Mouse (Mus musculus) neural tube, embryonic 12.5 days (tissue): ENCODE measurements around the gene Arhgap23. TPM values are rescaled to one million over a fixed set of nuclear protein-coding genes. Genes with fewer than 3 reads are reported as not detected.
A peak's percentile ranks its signal among the peaks of the same experiment; 100 is the strongest.

Experiments used
- ATAC-seq: fragments of 200-750 bp; cut with Nextera tagmentation; 2 replicates; pipeline ENCODE4 v1.8.0; 2017; ENCODE audit warnings: low read depth, mild to moderate bottlenecking, moderate TSS enrichment, moderate library complexity; ENCODE audit not compliant: low FRiP score
- H3K27ac ChIP-seq: fragments of 300-500 bp; sonication (generic); 2 replicates; pipeline ENCODE4 v1.5.1; 2016
- H3K27me3 ChIP-seq: fragments of 300-500 bp; sonication (generic); replicated peaks from 2 replicates; pipeline ENCODE4 v1.6.1; 2016; ENCODE audit warnings: mild to moderate bottlenecking
- H3K36me3 ChIP-seq: fragments of 300-500 bp; sonication (generic); 2 replicates; pipeline ENCODE4 v1.6.1; 2016; ENCODE audit warnings: mild to moderate bottlenecking
- H3K4me1 ChIP-seq: fragments of 300-500 bp; sonication (generic); 2 replicates; pipeline ENCODE4 v1.6.1; 2016
- H3K4me2 ChIP-seq: fragments of 300-500 bp; sonication (generic); replicated peaks from 2 replicates; pipeline ENCODE4 v1.6.1; 2016; ENCODE audit warnings: mild to moderate bottlenecking
- H3K4me3 ChIP-seq: fragments of 300-500 bp; sonication (generic); 2 replicates; pipeline ENCODE4 v1.5.1; 2016
- H3K9ac ChIP-seq: fragments of 300-500 bp; sonication (generic); 2 replicates; pipeline ENCODE4 v1.6.1; 2016; ENCODE audit warnings: mild to moderate bottlenecking
- H3K9me3 ChIP-seq: fragments of 300-500 bp; sonication (generic); 2 replicates; pipeline ENCODE4 v1.6.1; 2016; ENCODE audit warnings: mild to moderate bottlenecking
- WGBS: fragments of 180-500 bp; shearing (Covaris S2); methylation state at CpG from one replicate; pipeline ENCODE4 v1.1.7; 2016; 5-methylcytosine and 5-hydroxymethylcytosine counted together
- polyA plus RNA-seq: library from polyadenylated mRNA; unstranded; fragments of >200 nt; fragmentation: Nextera tagmentation; extraction: Ambion mirVana; gene quantifications from 2 replicates; pipeline ENCODE4 v1.2.1, GENCODE M21; 2016

Gene Arhgap23
- polyA plus RNA-seq, 1 experiment from 2014 or later: 9.3 TPM

DNA sequence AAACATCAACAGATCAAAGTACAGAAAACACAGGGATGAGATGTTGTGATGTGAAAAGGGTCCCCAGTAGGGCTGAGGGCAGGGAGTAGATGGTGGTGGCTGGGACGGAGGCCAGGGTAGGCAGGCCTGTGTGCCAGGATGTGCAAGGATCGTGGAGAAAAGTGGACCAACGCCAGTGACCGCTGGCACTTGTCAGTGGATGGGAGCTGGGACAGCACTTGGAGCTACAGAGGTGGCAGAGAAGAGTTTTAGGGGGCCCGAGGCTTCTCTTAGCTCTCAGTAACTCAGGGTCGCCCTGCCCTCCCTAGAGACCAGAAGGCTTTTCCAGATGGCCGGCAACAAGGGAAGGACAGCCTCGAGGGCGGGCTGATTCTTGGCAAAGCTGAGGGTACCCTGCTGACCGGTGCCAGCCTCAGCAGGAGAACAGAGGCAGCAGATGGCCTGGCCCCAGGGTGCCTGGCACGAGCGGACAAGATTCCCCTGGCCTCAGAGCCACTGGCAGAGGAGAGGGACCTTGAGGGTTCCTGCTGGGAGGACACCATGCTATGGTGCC is 127.9 kb downstream of the Arhgap23 start:
- H3K27me3 ChIP-seq: peaks cover 66% of the 10 kb centered on the region
- H3K4me1 ChIP-seq: peaks cover 27% of the 10 kb centered on the region

DNA sequence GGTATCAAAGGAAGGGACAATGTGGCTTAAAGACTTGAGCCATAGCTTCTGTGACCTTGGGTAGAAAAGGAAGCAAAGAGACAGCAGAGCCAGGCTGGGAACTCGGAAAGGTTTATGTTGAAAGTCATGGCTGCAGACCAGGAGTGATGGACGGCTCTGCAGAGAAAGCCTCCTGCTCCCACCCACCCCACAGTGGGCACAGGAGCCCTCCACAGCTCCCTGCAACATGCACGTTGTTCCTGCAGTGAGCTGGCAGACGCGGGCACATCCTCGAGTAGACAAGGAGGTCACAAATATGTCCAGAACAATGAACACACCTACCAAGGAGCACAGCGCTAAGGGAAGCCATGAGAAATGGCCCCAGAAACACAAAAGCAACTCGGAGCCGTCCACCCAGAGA is 128.6 kb downstream of the Arhgap23 start:
- no peak for ATAC-seq
- no peaks in the 10 kb centered on the region; the same call in 1 of the 2 replicates for H3K36me3 ChIP-seq
- H3K9ac ChIP-seq: no peak overlapping the region
- no peak overlapping the region for H3K4me2 ChIP-seq
- no peak overlapping the region for H3K4me3 ChIP-seq
- peaks cover 66% of the 10 kb centered on the region for H3K27me3 ChIP-seq
- H3K9me3 ChIP-seq: no peaks in the 10 kb centered on the region
- H3K27ac ChIP-seq: no peak overlapping the region
- H3K4me1 ChIP-seq: peaks cover 27% of the 10 kb centered on the region
- 87% methylated on average over 9 of the region's 9 CpGs for WGBS

More for the DNA sequence above, 127.9 kb downstream of the Arhgap23 start:
- Histone ChIP-seq H3K4me2 (no peak overlapping the region), H3K36me3 (no peaks in the 10 kb centered on the region; the same call in 1 of the 2 replicates), H3K9me3 (no peaks in the 10 kb centered on the region), H3K4me3 (no peak overlapping the region), H3K27ac (no peak overlapping the region), H3K9ac (no peak overlapping the region)
- 61% methylated on average over 12 of the region's 12 CpGs for WGBS
- ATAC-seq: no peak

DNA sequence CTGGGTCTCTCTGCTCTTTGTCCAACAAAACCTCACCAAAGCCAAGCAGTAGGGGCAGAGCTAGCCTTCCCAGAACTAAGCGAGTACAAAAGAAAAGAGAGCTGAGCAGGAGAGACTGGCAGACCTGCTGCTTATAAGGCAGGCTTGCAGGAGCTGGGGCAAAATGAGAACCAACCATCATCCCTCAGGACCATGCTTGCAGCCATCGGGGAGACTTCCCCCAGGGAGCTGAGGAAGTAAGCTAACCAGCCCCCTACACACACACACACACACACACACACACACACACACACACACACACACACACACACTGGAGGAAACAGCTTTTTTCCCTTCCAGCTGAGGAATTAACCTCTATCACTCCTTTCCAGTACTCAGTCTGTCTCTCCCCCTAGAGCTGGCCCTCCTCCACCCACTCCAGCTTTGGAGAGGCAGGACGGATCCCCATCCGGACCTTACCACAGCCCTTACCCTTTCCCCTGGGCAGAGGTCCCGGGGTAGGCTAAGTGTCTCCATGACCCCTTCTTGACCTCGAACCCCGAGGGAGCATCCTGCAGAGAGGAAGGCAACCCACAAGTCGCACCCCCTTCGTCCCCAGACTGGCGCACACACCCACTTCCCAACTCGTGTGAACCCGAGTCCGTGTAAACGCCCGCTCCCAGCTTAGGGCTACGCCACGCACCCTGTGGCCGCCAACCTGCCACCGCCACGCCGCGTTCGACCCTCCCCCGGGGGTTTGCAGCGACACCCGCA is 130.7 kb downstream of the Arhgap23 start:
- WGBS: 4% methylated on average over 26 of the region's 26 CpGs
- H3K27me3 ChIP-seq: peaks cover 79% of the 10 kb centered on the region
- no peak overlapping the region for H3K27ac ChIP-seq
- H3K9me3 ChIP-seq: no peaks in the 10 kb centered on the region
- H3K4me3 ChIP-seq: peak overlapping the region; percentile 52
- peak overlapping the region; percentile 68 for H3K9ac ChIP-seq
- peaks cover 27% of the 10 kb centered on the region for H3K4me1 ChIP-seq
- H3K36me3 ChIP-seq: no peaks in the 10 kb centered on the region; the same call in 1 of the 2 replicates
- ATAC-seq: 0 out of 2 replicates have a peak, but pooled peaks have one; percentile 51
- peak overlapping the region; percentile 97 for H3K4me2 ChIP-seq

- peak overlapping the region; percentile 68 for H3K9ac ChIP-seq
- H3K4me3 ChIP-seq: peak overlapping the region; percentile 52
- H3K9me3 ChIP-seq: no peaks in the 10 kb centered on the region
- H3K27me3 ChIP-seq: peaks cover 84% of the 10 kb centered on the region
- no peak overlapping the region for H3K27ac ChIP-seq
- peak overlapping the region; percentile 97 for H3K4me2 ChIP-seq
- 1% methylated on average over 66 of the region's 73 CpGs for WGBS
- ATAC-seq: peak; percentile 65; the same call in 1 of the 2 replicates
- no peaks in the 10 kb centered on the region; the same call in 1 of the 2 replicates for H3K36me3 ChIP-seq
- H3K4me1 ChIP-seq: peaks cover 31% of the 10 kb centered on the region
Observed at GRCm38 (mm10) chr11:97546804-97547411, 131.6 kb downstream of the Arhgap23 start.

- H3K4me1 ChIP-seq: peaks cover 38% of the 10 kb centered on the region
- H3K4me2 ChIP-seq: no peak overlapping the region
- no peak overlapping the region for H3K4me3 ChIP-seq
- ATAC-seq: no peak
- H3K27me3 ChIP-seq: peaks cover 92% of the 10 kb centered on the region
- no peaks in the 10 kb centered on the region; the same call in 1 of the 2 replicates for H3K36me3 ChIP-seq
- H3K9me3 ChIP-seq: no peaks in the 10 kb centered on the region
- no peak overlapping the region for H3K9ac ChIP-seq
- WGBS: 71% methylated on average over 12 of the region's 12 CpGs
- no peak overlapping the region for H3K27ac ChIP-seq
Observed at GRCm38 (mm10) chr11:97547957-97548706, 132.8 kb downstream of the Arhgap23 start.

- H3K4me3 ChIP-seq: no peak overlapping the region
- H3K36me3 ChIP-seq: no peaks in the 10 kb centered on the region; the same call in 1 of the 2 replicates
- no peaks in the 10 kb centered on the region for H3K9me3 ChIP-seq
- no peak overlapping the region for H3K9ac ChIP-seq
- no peak overlapping the region for H3K4me2 ChIP-seq
- peaks cover 37% of the 10 kb centered on the region for H3K4me1 ChIP-seq
- WGBS: 57% methylated on average over 8 of the region's 8 CpGs
- no peak for ATAC-seq
- peaks cover 92% of the 10 kb centered on the region for H3K27me3 ChIP-seq
- H3K27ac ChIP-seq: no peak overlapping the region
Observed at GRCm38 (mm10) chr11:97548757-97549156, 133.4 kb downstream of the Arhgap23 start.

Other genes starting within 250 kb of the Arhgap23 start
- 52.8 and 53.1 TPM in 2 replicates for gene Kpnb1, start 227.7 kb upstream of the Arhgap23 start, polyA plus RNA-seq
- gene Npepps, start 134.9 kb upstream of the Arhgap23 start, polyA plus RNA-seq: 127 and 133 TPM in 2 replicates
- 42.3 and 48.9 TPM in 2 replicates for gene Mrpl45, start 99.8 kb upstream of the Arhgap23 start, polyA plus RNA-seq
- 0.19 and 0.50 TPM in 2 replicates for gene Gpr179, start 63.5 kb upstream of the Arhgap23 start, polyA plus RNA-seq
- 7.9 and 9.0 TPM in 2 replicates for gene Socs7, start 53.0 kb upstream of the Arhgap23 start, polyA plus RNA-seq
- gene 4933428G20Rik, start 84.8 kb downstream of the Arhgap23 start, polyA plus RNA-seq: 0.66 and 0.87 TPM in 2 replicates
- 6.4 and 7.9 TPM in 2 replicates for gene Srcin1, start 160.7 kb downstream of the Arhgap23 start, polyA plus RNA-seq
- gene Epop, start 214.2 kb downstream of the Arhgap23 start, polyA plus RNA-seq: 13.6 and 15.1 TPM in 2 replicates
- gene Mllt6, start 247.9 kb downstream of the Arhgap23 start, polyA plus RNA-seq: 3.0 and 4.0 TPM in 2 replicates